Mouse (Mus musculus) thymus, adult 2 months (tissue): Measurements from ENCODE around the gene Srprb. TPM values are rescaled to one million over a fixed set of nuclear protein-coding genes. Genes with fewer than 3 reads are reported as not detected.

Source experiments
- DNase-seq: peaks from one replicate; pipeline ENCODE4 v3.0.0; 2021
- H3K27ac ChIP-seq: fragments of 200-500 bp; 2 replicates; pipeline ENCODE4 v1.5.1; 2012; ENCODE audit warnings: low read length, control low read depth; ENCODE audit not compliant: control insufficient read depth, insufficient read depth
- H3K27me3 ChIP-seq: fragments of 200-500 bp; 2 replicates; pipeline ENCODE4 v1.6.1; 2012; ENCODE audit warnings: mild to moderate bottlenecking, low read length, moderate library complexity, mixed read lengths; ENCODE audit not compliant: control insufficient read depth, insufficient read depth
- H3K36me3 ChIP-seq: fragments of 200-500 bp; 2 replicates; pipeline ENCODE4 v1.6.1; 2012; ENCODE audit warnings: mild to moderate bottlenecking, low read length, moderate library complexity; ENCODE audit not compliant: control insufficient read depth, insufficient read depth
- H3K4me1 ChIP-seq: fragments of 200-500 bp; replicated peaks from 2 replicates; pipeline ENCODE4 v1.6.1; 2012; ENCODE audit warnings: low read length; ENCODE audit not compliant: control insufficient read depth, insufficient read depth
- H3K4me3 ChIP-seq: fragments of 200-500 bp; 2 replicates; pipeline ENCODE4 v1.5.1; 2012; ENCODE audit warnings: mild to moderate bottlenecking, low read length, control low read depth, moderate library complexity; ENCODE audit not compliant: control insufficient read depth, insufficient read depth
- CTCF ChIP-seq: fragments of 200-500 bp; IDR thresholded peaks from 2 replicates; pipeline ENCODE4 v1.5.1; 2012; ENCODE audit warnings: mild to moderate bottlenecking, control low read depth, low read length, moderate library complexity, borderline replicate concordance; ENCODE audit not compliant: control insufficient read depth, poor library complexity, insufficient read depth; ENCODE audit errors: extremely low read depth
- POLR2A ChIP-seq: fragments of 200-500 bp; IDR thresholded peaks from 2 replicates; pipeline ENCODE4 v1.6.1; 2012; ENCODE audit warnings: mild to moderate bottlenecking, low read length, control low read depth, moderate library complexity; ENCODE audit not compliant: control insufficient read depth, poor library complexity, insufficient read depth; ENCODE audit errors: extremely low read depth
- WGBS: fragments of 180-500 bp; shearing (Covaris S2); methylation state at CpG from one replicate; pipeline ENCODE4 v1.1.7; 2018; 5-methylcytosine and 5-hydroxymethylcytosine counted together
- polyA plus RNA-seq: library from polyadenylated mRNA; depleted of rRNA; stranded (reverse); fragments of >200 nt; gene quantifications from 2 replicates; pipeline ENCODE4 v1.2.3, GENCODE M21; 2012; rRNA removed

The Srprb gene
- polyA plus RNA-seq, 1 experiment: 51.3 TPM

- no peak for DNase-seq
- Histone ChIP-seq H3K4me3 (no peak overlapping the region), H3K27ac (no peak overlapping the region), H3K36me3 (no peaks in the 10 kb centered on the region), H3K4me1 (no peaks in the 10 kb centered on the region), H3K27me3 (no peaks in the 10 kb centered on the region)
- TF ChIP-seq POLR2A (no peak), CTCF (no peak)
- WGBS: 91% methylated on average over 10 of the region's 10 CpGs
These were observed 55.7 kb downstream of the Srprb start for GRCm38 (mm10) chr9:103146257-103146656.

- DNase-seq: no peak
- no peaks in the 10 kb centered on the region for H3K27me3 ChIP-seq
- no peak overlapping the region for H3K27ac ChIP-seq
- no peaks in the 10 kb centered on the region for H3K36me3 ChIP-seq
- no peak overlapping the region for H3K4me3 ChIP-seq
- 90% methylated on average over 5 of the region's 5 CpGs for WGBS
- TF ChIP-seq CTCF: no peak
- TF ChIP-seq POLR2A: no peak
- H3K4me1 ChIP-seq: no peaks in the 10 kb centered on the region
These were observed 56.6 kb downstream of the Srprb start for GRCm38 (mm10) chr9:103145351-103145750.

GRCm38 (mm10) chr9:103143881-103144280 is 58.1 kb downstream of the Srprb start:
- 83% methylated on average over 4 of the region's 4 CpGs for WGBS
- Histone ChIP-seq H3K27me3 (no peaks in the 10 kb centered on the region), H3K4me1 (no peaks in the 10 kb centered on the region), H3K36me3 (no peaks in the 10 kb centered on the region), H3K4me3 (no peak overlapping the region), H3K27ac (no peak overlapping the region)
- DNase-seq: no peak
- no peak for TF ChIP-seq POLR2A
- TF ChIP-seq CTCF: no peak

- H3K27me3 ChIP-seq: no peaks in the 10 kb centered on the region
- H3K36me3 ChIP-seq: no peaks in the 10 kb centered on the region
- H3K27ac ChIP-seq: no peak overlapping the region
- DNase-seq: no peak
- H3K4me3 ChIP-seq: no peak overlapping the region
- TF ChIP-seq CTCF (no peak), POLR2A (no peak)
- H3K4me1 ChIP-seq: no peaks in the 10 kb centered on the region
- WGBS: 97% methylated on average over 7 of the region's 7 CpGs
These were observed 60.7 kb downstream of the Srprb start for GRCm38 (mm10) chr9:103141266-103141665.

GRCm38 (mm10) chr9:103140384-103140783 is 61.6 kb downstream of the Srprb start:
- H3K4me3 ChIP-seq: no peak overlapping the region
- H3K27me3 ChIP-seq: no peaks in the 10 kb centered on the region
- WGBS: 94% methylated on average over 6 of the region's 6 CpGs
- H3K27ac ChIP-seq: no peak overlapping the region
- TF ChIP-seq POLR2A (no peak), CTCF (no peak)
- no peak for DNase-seq
- no peaks in the 10 kb centered on the region for H3K36me3 ChIP-seq
- H3K4me1 ChIP-seq: no peaks in the 10 kb centered on the region

- 94% methylated on average over 6 of the region's 6 CpGs for WGBS
- DNase-seq: no peak
- no peaks in the 10 kb centered on the region for H3K27me3 ChIP-seq
- H3K4me1 ChIP-seq: peaks cover 2% of the 10 kb centered on the region
- no peak overlapping the region for H3K27ac ChIP-seq
- no peaks in the 10 kb centered on the region for H3K36me3 ChIP-seq
- TF ChIP-seq POLR2A (no peak), CTCF (no peak)
- no peak overlapping the region for H3K4me3 ChIP-seq
These were observed 62.5 kb downstream of the Srprb start for GRCm38 (mm10) chr9:103139481-103139880.

Other genes starting within 250 kb of the Srprb start
- 26.6 and 30.5 TPM in 2 replicates for gene Slco2a1, start 213.4 kb downstream of the Srprb start, polyA plus RNA-seq
- 4.7 and 8.1 TPM in 2 replicates for gene Rab6b, start 90.3 kb downstream of the Srprb start, polyA plus RNA-seq
- not detected in 2 replicates for gene Gm20425, start 28.2 kb upstream of the Srprb start, polyA plus RNA-seq
- 149 and 198 TPM in 2 replicates for gene Trf, start 28.3 kb upstream of the Srprb start, polyA plus RNA-seq
- gene 1300017J02Rik, start 102.9 kb upstream of the Srprb start, polyA plus RNA-seq: 1.7 and 1.9 TPM in 2 replicates
- 41.5 and 52.1 TPM in 2 replicates for gene Topbp1, start 103.1 kb upstream of the Srprb start, polyA plus RNA-seq
- 74.9 and 166 TPM in 2 replicates for gene Cdv3, start 163.7 kb upstream of the Srprb start, polyA plus RNA-seq